Mouse (Mus musculus) small intestine, adult 2 months (tissue): ENCODE data around the gene Ajap1.

Experiments
- CTCF ChIP-seq: fragments of 200-500 bp; IDR thresholded peaks from 2 replicates; pipeline ENCODE4 v1.5.1; 2012; ENCODE audit warnings: low read depth, mild to moderate bottlenecking, control low read depth, inconsistent platforms, low read length, moderate library complexity, mixed read lengths; ENCODE audit not compliant: insufficient replicate concordance, insufficient read length; ENCODE audit errors: extremely low read depth
- POLR2A ChIP-seq: fragments of 200-500 bp; IDR thresholded peaks from 2 replicates; pipeline ENCODE4 v1.6.1; 2012; ENCODE audit warnings: low read depth, mild to moderate bottlenecking, control low read depth, inconsistent platforms, low read length, moderate library complexity

GRCm38 (mm10) chr4:153484392-153484791 is 1.8 kb upstream of the Ajap1 start:
- TF ChIP-seq CTCF (peak; percentile 52; the same call in 1 of the 2 replicates), POLR2A (no peak)
